Mouse (Mus musculus) forebrain, embryonic 15.5 days (tissue): ENCODE results near the gene Nckipsd. TPM values are rescaled to one million over a fixed set of nuclear protein-coding genes. Genes with fewer than 3 reads are reported as not detected.
A peak's percentile ranks its signal among the peaks of the same experiment; 100 is the strongest.

Experiments used
- ATAC-seq: fragments of 200-750 bp; cut with Nextera tagmentation; replicated peaks from 2 replicates; pipeline ENCODE4 v1.8.0; 2017; ENCODE audit warnings: mild to moderate bottlenecking, moderate TSS enrichment, moderate library complexity
- H3K27ac ChIP-seq: fragments of 300-500 bp; sonication (generic); replicated peaks from 2 replicates; pipeline ENCODE4 v1.5.1; 2015; ENCODE audit warnings: mild to moderate bottlenecking, inconsistent platforms
- H3K27me3 ChIP-seq: fragments of 300-500 bp; sonication (generic); 2 replicates; pipeline ENCODE4 v1.6.1; 2015; ENCODE audit warnings: inconsistent platforms
- H3K36me3 ChIP-seq: fragments of 300-500 bp; sonication (generic); 2 replicates; pipeline ENCODE4 v1.6.1; 2015; ENCODE audit warnings: mild to moderate bottlenecking, inconsistent platforms
- H3K4me1 ChIP-seq: fragments of 300-500 bp; sonication (generic); 2 replicates; pipeline ENCODE4 v1.6.1; 2015; ENCODE audit warnings: inconsistent platforms
- H3K4me2 ChIP-seq: fragments of 300-500 bp; sonication (generic); replicated peaks from 2 replicates; pipeline ENCODE4 v1.6.1; 2015; ENCODE audit warnings: mild to moderate bottlenecking, inconsistent platforms
- H3K4me3 ChIP-seq: fragments of 300-500 bp; sonication (generic); 2 replicates; pipeline ENCODE4 v1.5.1; 2015; ENCODE audit warnings: mild to moderate bottlenecking, inconsistent platforms
- H3K9ac ChIP-seq: fragments of 300-500 bp; sonication (generic); replicated peaks from 2 replicates; pipeline ENCODE4 v1.6.1; 2015; ENCODE audit warnings: mild to moderate bottlenecking, inconsistent platforms
- H3K9me3 ChIP-seq: fragments of 300-500 bp; sonication (generic); 2 replicates; pipeline ENCODE4 v1.6.1; 2016; ENCODE audit warnings: inconsistent platforms
- WGBS: fragments of 180-500 bp; shearing (Covaris S2); methylation state at CpG from one replicate; pipeline ENCODE4 v1.1.7; 2015; ENCODE audit warnings: mixed read lengths; 5-methylcytosine and 5-hydroxymethylcytosine counted together
- microRNA-seq: library from miRNA; unstranded; fragments of <30 nt; microRNA quantifications from one replicate; pipeline ENCODE4, GENCODE M21; 2016
- polyA plus RNA-seq: library from polyadenylated mRNA; unstranded; fragments of >200 nt; fragmentation: Nextera tagmentation; extraction: Ambion mirVana; gene quantifications from 2 replicates; pipeline ENCODE4 v1.2.1, GENCODE M21; 2015

Gene Nckipsd
- polyA plus RNA-seq, 1 experiment from 2014 or later: 21.2 TPM

DNA sequence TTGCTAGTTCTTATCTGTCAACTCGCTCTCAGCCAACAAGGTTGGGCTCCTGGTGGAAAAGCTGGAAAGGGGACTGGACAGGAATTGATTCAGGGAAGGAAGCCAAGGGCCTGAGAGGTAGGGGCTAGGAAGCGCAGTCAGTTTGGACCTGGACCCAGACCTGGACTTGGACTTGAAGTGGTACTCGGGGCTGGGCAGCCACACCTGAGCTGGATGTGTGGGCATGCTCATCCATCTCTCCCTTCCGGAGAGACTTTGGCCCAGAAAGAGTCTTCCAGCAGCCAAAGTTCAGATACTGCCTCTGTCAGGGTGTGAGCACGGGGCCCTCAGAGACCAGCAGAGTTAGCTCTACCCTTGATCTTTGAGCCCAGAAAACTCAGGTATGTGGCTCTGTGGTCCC, 47.2 kb downstream of the Nckipsd start:
- no peak overlapping the region for H3K27ac ChIP-seq
- peak overlapping the region; percentile 61; the same call in 1 of the 2 replicates for H3K4me2 ChIP-seq
- H3K4me3 ChIP-seq: no peak overlapping the region
- no peak overlapping the region for H3K9ac ChIP-seq
- 61% methylated on average over 5 of the region's 5 CpGs for WGBS
- no peaks in the 10 kb centered on the region for H3K9me3 ChIP-seq
- H3K27me3 ChIP-seq: no peaks in the 10 kb centered on the region
- ATAC-seq: no peak
- peaks cover 24% of the 10 kb centered on the region for H3K36me3 ChIP-seq
- H3K4me1 ChIP-seq: peaks cover 15% of the 10 kb centered on the region

DNA sequence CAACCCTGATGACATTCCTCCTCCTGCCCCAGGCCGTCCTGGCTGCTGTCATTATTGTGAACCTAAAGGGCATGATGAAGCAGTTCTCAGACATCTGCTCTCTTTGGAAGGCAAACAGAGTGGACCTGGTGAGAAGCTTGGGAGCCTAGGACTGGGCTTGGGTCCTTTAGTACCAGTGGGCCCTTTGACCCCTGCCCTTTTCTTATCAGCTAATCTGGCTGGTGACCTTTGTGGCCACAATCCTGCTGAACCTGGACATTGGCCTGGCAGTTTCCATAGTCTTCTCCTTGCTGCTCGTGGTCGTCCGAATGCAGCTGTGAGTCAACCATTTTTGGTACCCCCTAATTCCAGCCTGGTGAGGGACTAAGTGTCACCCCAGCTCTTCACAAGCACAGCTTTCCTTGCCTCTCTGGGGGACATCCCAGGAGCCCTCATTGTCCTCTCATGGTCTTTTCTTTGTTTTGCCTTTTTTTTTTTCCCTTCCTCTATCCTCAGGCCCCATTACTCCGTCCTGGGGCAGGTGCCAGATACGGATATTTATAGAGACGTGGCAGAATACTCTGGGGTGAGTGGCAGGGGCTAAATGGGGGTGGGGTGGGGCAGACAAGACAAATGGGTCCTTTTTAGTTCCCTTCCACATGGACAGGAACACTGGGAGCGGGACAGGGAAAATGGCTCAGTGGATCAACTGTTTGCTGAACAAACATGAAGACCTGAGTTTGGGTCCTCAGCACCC, 50.8 kb downstream of the Nckipsd start:
- no peak overlapping the region for H3K9ac ChIP-seq
- H3K36me3 ChIP-seq: 0 out of 2 replicates have a peak, but pooled peaks cover 14% of the 10 kb centered on the region
- no peak overlapping the region for H3K4me3 ChIP-seq
- H3K4me1 ChIP-seq: peaks cover 8% of the 10 kb centered on the region
- H3K27me3 ChIP-seq: no peaks in the 10 kb centered on the region
- H3K4me2 ChIP-seq: no peak overlapping the region
- no peaks in the 10 kb centered on the region for H3K9me3 ChIP-seq
- ATAC-seq: no peak
- 80% methylated on average over 8 of the region's 8 CpGs for WGBS
- H3K27ac ChIP-seq: no peak overlapping the region

Small RNA genes lying within 50 kb of the gene (microRNA-seq; reads per million reads assigned to microRNA genes)
- gene Gm23156: not detected

Other genes starting within 250 kb of the Nckipsd start
- gene Impdh2, start 248.1 kb upstream of the Nckipsd start, polyA plus RNA-seq: 117 and 125 TPM in 2 replicates
- gene Ndufaf3, start 240.9 kb upstream of the Nckipsd start, polyA plus RNA-seq: 68.7 and 81.0 TPM in 2 replicates
- 253 and 263 TPM in 2 replicates for gene Dalrd3, start 238.5 kb upstream of the Nckipsd start, polyA plus RNA-seq
- gene Wdr6, start 229.6 kb upstream of the Nckipsd start, polyA plus RNA-seq: 219 and 235 TPM in 2 replicates
- gene P4htm, start 210.7 kb upstream of the Nckipsd start, polyA plus RNA-seq: 19.2 and 23.1 TPM in 2 replicates
- gene Arih2, start 159.0 kb upstream of the Nckipsd start, polyA plus RNA-seq: 54.3 and 60.8 TPM in 2 replicates
- gene Slc25a20, start 146.3 kb upstream of the Nckipsd start, polyA plus RNA-seq: 44.2 and 44.7 TPM in 2 replicates
- 40.6 and 42.1 TPM in 2 replicates for gene Prkar2a, start 119.1 kb upstream of the Nckipsd start, polyA plus RNA-seq
- gene Ip6k2, start 24.6 kb upstream of the Nckipsd start, polyA plus RNA-seq: 206 and 208 TPM in 2 replicates
- 16.7 and 20.0 TPM in 2 replicates for gene Celsr3, start 18.0 kb downstream of the Nckipsd start, polyA plus RNA-seq
- 9.0 and 9.8 TPM in 2 replicates for gene Slc26a6, start 44.9 kb downstream of the Nckipsd start, polyA plus RNA-seq
- gene Tmem89, start 106.3 kb downstream of the Nckipsd start, polyA plus RNA-seq: not detected in 2 replicates
- gene Uqcrc1, start 128.3 kb downstream of the Nckipsd start, polyA plus RNA-seq: 384 and 386 TPM in 2 replicates
- 1.1 and 2.0 TPM in 2 replicates for gene Col7a1, start 145.2 kb downstream of the Nckipsd start, polyA plus RNA-seq
- not detected in 2 replicates for gene Ucn2, start 177.6 kb downstream of the Nckipsd start, polyA plus RNA-seq
- gene Pfkfb4, start 183.4 kb downstream of the Nckipsd start, polyA plus RNA-seq: 27.3 and 28.0 TPM in 2 replicates
- gene Shisa5, start 230.2 kb downstream of the Nckipsd start, polyA plus RNA-seq: 48.0 and 49.0 TPM in 2 replicates